ENCODE assay signal across 28 mouse cellular contexts in the genomic region with DNA sequence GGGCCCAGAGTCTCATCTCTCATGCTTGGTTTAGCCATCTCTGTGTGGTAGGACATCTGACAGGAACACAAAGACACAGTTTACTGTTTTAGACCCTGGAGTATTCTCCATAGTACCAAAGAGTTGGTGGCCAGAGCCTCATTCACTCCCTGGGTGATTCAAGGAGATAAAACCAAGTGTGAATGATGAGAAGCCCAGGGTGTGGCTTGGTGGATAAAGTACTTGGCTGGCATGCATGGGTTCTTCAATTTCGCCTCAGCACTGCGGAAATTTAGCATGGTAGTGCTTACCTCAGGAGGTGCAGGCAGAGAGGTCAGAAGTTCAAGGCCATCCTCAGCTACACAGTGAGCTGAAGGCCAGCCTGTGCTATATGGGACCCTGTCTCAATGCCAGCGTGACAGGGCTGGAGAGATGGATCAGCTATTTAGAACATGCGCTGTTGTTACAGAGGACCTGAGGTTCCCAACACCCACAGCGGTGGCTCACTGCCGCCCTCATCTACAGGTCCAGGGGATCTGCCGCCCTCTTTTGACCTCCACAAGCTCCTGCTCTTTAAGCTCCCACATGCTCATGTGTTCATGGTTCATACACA. TPM values are rescaled to one million over a fixed set of nuclear protein-coding genes. Genes with fewer than 3 reads are reported as not detected.
DNase-seq lines count a peak whose midpoint lies in the region; ATAC-seq lines count a peak whose summit lies in the region.
"Had no signal": no experiment of that assay in that cellular context is flagged by ENCODE, and none has a peak within 500 bp of the region (broad histone marks: within the 10 kb centered on the region; RNA-seq: fewer than 3 reads in every experiment).

No protein-coding gene starts in this region.

- DNase-seq in heart, adult 11 months, result peak; percentile 60
- peak; percentile 13 for DNase-seq in thymus, postnatal 4 days
- DNase-seq in thymus, adult 18-20 months, result no peak
- no peak for DNase-seq in liver, embryonic 13.5 days
- no peak for DNase-seq in natural killer cell, adult 2 months (ENCODE audit: low spot score in 2 of 2)
- DNase-seq in left cerebral cortex, postnatal 25 days (ENCODE audit: low spot score in 2 of 2), result no peak
- DNase-seq: adrenal gland, postnatal 25 days; cerebellum, adult 18-20 months; cerebellum, postnatal 10 days; forebrain, postnatal 0 days; heart, postnatal 36 days; kidney, adult 2 months; kidney, postnatal 10 days; lung, adult 2 months; lung, postnatal 10 days; thymus, adult 2 months had no signal

- H3K9me3 ChIP-seq in heart, embryonic 11.5 days (replicated peaks; ENCODE audit: control insufficient read depth, low read length), result no peaks in the 10 kb centered on the region
- H3K9me3 ChIP-seq in liver, embryonic 13.5 days (replicated peaks), result no peaks in the 10 kb centered on the region
- H3K9me3 ChIP-seq: embryonic facial prominence, embryonic 13.5 days; forebrain, embryonic 10.5 days; hindbrain, embryonic 12.5 days; intestine, embryonic 15.5 days; limb, embryonic 13.5 days; midbrain, embryonic 12.5 days; neural tube, embryonic 13.5 days had no signal

- H3K9ac ChIP-seq in heart, embryonic 11.5 days (ENCODE audit: low read depth, low read length), result no peak overlapping the region
- peak overlapping the region; percentile 26; the same call in 1 of the 2 replicates for H3K9ac ChIP-seq in liver, embryonic 13.5 days
- H3K9ac ChIP-seq: forebrain, postnatal 0 days; hindbrain, embryonic 12.5 days; intestine, embryonic 15.5 days; limb, embryonic 13.5 days; midbrain, embryonic 12.5 days; neural tube, embryonic 13.5 days had no signal

- peaks cover 4% of the 10 kb centered on the region; the same call in 1 of the 2 replicates for H3K4me1 ChIP-seq in heart, embryonic 11.5 days (ENCODE audit: control insufficient read depth, insufficient read depth, low read length)
- H3K4me1 ChIP-seq in liver, embryonic 13.5 days (replicated peaks), result peaks cover 57% of the 10 kb centered on the region

- no peak overlapping the region for H3K4me2 ChIP-seq in heart, embryonic 11.5 days
- H3K4me2 ChIP-seq in liver, embryonic 13.5 days, result 0 out of 2 replicates have a peak overlapping the region, but pooled peaks have one; percentile 6
- H3K4me2 ChIP-seq: embryonic facial prominence, embryonic 13.5 days; hindbrain, embryonic 12.5 days; intestine, embryonic 15.5 days; limb, embryonic 13.5 days; midbrain, embryonic 12.5 days; neural tube, embryonic 13.5 days had no signal

- H3K4me3 ChIP-seq in heart, embryonic 11.5 days (ENCODE audit: low read depth, low read length), result no peak overlapping the region
- no peak overlapping the region for H3K4me3 ChIP-seq in liver, embryonic 13.5 days (replicated peaks)
- H3K4me3 ChIP-seq: embryonic facial prominence, embryonic 13.5 days; forebrain, embryonic 10.5 days; hindbrain, embryonic 12.5 days; intestine, embryonic 15.5 days; limb, embryonic 13.5 days; midbrain, embryonic 12.5 days; myocyte; neural tube, embryonic 13.5 days had no signal

- no peak overlapping the region for H3K27ac ChIP-seq in heart, embryonic 11.5 days (ENCODE audit: low read depth, low read length)
- H3K27ac ChIP-seq in liver, embryonic 13.5 days, result peak overlapping the region; percentile 86
- H3K27ac ChIP-seq: embryonic facial prominence, embryonic 13.5 days; forebrain, embryonic 10.5 days; hindbrain, embryonic 12.5 days; hindbrain, postnatal 0 days; intestine, embryonic 15.5 days; limb, embryonic 13.5 days; macrophage; midbrain, embryonic 12.5 days; neural tube, embryonic 13.5 days had no signal

- intact Hi-C loops in left cerebral cortex, postnatal 25 days (cut with DNase I), result loop anchor here (2.0 to 5.0 kb wide), 2 partner anchors 43 to 82 kb away; no protein-coding TSS in a partner anchor

- no peak for ATAC-seq in heart, embryonic 11.5 days (replicated peaks; ENCODE audit: insufficient number of reproducible peaks, low FRiP score, low TSS enrichment)
- ATAC-seq in liver, embryonic 13.5 days (ENCODE audit: low read depth), result 0 out of 2 replicates have a peak, but pooled peaks have one; percentile 12
- ATAC-seq in megakaryocyte-erythroid progenitor cell, adult 5-6 weeks (replicated peaks; ENCODE audit: low FRiP score, low TSS enrichment, poor library complexity, severe bottlenecking), result peak; percentile 23; the same call in 1 of the 2 replicates
- ATAC-seq: forebrain, postnatal 0 days; hindbrain, postnatal 0 days had no signal

- WGBS in heart, embryonic 11.5 days (ENCODE audit: insufficient replicate concordance), result 77% methylated on average over 7 of the region's 7 CpGs
- WGBS in liver, embryonic 13.5 days (ENCODE audit: insufficient replicate concordance), result 61% methylated on average over 7 of the region's 7 CpGs

- H3K27me3 ChIP-seq in heart, embryonic 11.5 days (ENCODE audit: control insufficient read depth, insufficient read depth, low read length), result no peaks in the 10 kb centered on the region
- H3K27me3 ChIP-seq in liver, embryonic 13.5 days, result no peaks in the 10 kb centered on the region
- H3K27me3 ChIP-seq: embryonic facial prominence, embryonic 13.5 days; hindbrain, embryonic 12.5 days; intestine, embryonic 15.5 days; limb, embryonic 13.5 days; midbrain, embryonic 12.5 days; neural tube, embryonic 13.5 days had no signal

- H3K36me3 ChIP-seq in heart, embryonic 11.5 days (ENCODE audit: control insufficient read depth, insufficient read depth, low read length), result no peaks in the 10 kb centered on the region
- no peaks in the 10 kb centered on the region for H3K36me3 ChIP-seq in liver, embryonic 13.5 days
- H3K36me3 ChIP-seq: embryonic facial prominence, embryonic 13.5 days; forebrain, embryonic 10.5 days; hindbrain, embryonic 12.5 days; intestine, embryonic 15.5 days; limb, embryonic 13.5 days; midbrain, embryonic 12.5 days; neural tube, embryonic 13.5 days had no signal

RNA-seq across cellular contexts. Expression of a gene that starts 13.1 kb away (rescaled TPM):
- 49.0 and 55.7 TPM in 2 replicates for polyA plus RNA-seq in heart, embryonic 11.5 days (2014; fragmentation: Nextera tagmentation; extraction: Ambion mirVana)
- 12.9 and 13.6 TPM in 2 replicates for polyA plus RNA-seq in liver, embryonic 13.5 days (2015; fragmentation: Nextera tagmentation; extraction: Ambion mirVana)
- 17.7 and 23.1 TPM in 2 replicates for total RNA-seq in megakaryocyte-erythroid progenitor cell, adult 5-6 weeks (2014; fragmentation: Nextera tagmentation)
- 5.5 and 11.8 TPM in 2 replicates for total RNA-seq in megakaryocyte-erythroid progenitor cell, adult 5-6 weeks (2017)
- total RNA-seq in left cerebral cortex, postnatal 25 days (2021), result 10 to 100 TPM; 42.5 to 43.7 TPM

Comparison
In these comparisons a context has a peak if more than half of its experiments do, and no peak if none do; other contexts are left out.
1. DNase-seq: peak in heart, adult 11 months (single experiment) and thymus, postnatal 4 days (single experiment); none in thymus, adult 18-20 months (0 of 2), liver, embryonic 13.5 days (single experiment), natural killer cell, adult 2 months (0 of 2) and left cerebral cortex, postnatal 25 days (0 of 2).